Mouse (Mus musculus) B cell, adult (primary cell): ENCODE data around the gene Nkap. TPM values are rescaled to one million over a fixed set of nuclear protein-coding genes. Genes with fewer than 3 reads are reported as not detected.

ENCODE experiments used
- total RNA-seq: library from RNA; stranded (reverse); gene quantifications from 4 replicates; pipeline ENCODE4 v1.2.4, GENCODE M21; 2023; ENCODE audit not compliant: inconsistent age

Gene Nkap
- total RNA-seq = 15.6 to 18.2 TPM (median 16.6 TPM) in 4 replicates

GRCm38 (mm10) chrX:37126671-37127358, at the start of gene Nkap:
Nkap (plus strand) TSS chrX:37126795.

GRCm38 (mm10) chrX:37084927-37085660, 41.5 kb upstream of the Nkap start, which contains the start of gene Rpl39:
Rpl39 (minus strand) TSS chrX:37085402.

GRCm38 (mm10) chrX:37110193-37110880, 16.3 kb upstream of the Nkap start, which contains the start of gene Upf3b:
Upf3b (minus strand) TSS chrX:37110322.

GRCm38 (mm10) chrX:37168742-37169141, 42.1 kb downstream of the Nkap start, which contains the start of gene Akap14:
Akap14 (minus strand) TSS chrX:37168842.

GRCm38 (mm10) chrX:37191105-37191743, 64.6 kb downstream of the Nkap start, which contains the start of the genes Ndufa1 and Rnf113a1:
Ndufa1 (minus strand) TSS chrX:37191163.
Rnf113a1 (plus strand) TSS chrX:37191245.

Other genes with a start within 250 kb of the Nkap start
- gene Nkrf, start 223.9 kb upstream of the Nkap start, total RNA-seq = 11.7 to 12.9 TPM (median 12.1 TPM) in 4 replicates
- gene Sept6, start 135.0 kb upstream of the Nkap start, total RNA-seq = 103 to 126 TPM (median 116 TPM) in 4 replicates
- gene Sowahd, start 78.0 kb upstream of the Nkap start, total RNA-seq = not detected in 4 replicates
- gene Rpl39, start 41.4 kb upstream of the Nkap start, total RNA-seq = 1,363 to 1,422 TPM (median 1,391 TPM) in 4 replicates
- 46.3 to 51.6 TPM (median 49.7 TPM) in 4 replicates for gene Upf3b, start 16.5 kb upstream of the Nkap start, total RNA-seq
- gene Akap14, start 42.0 kb downstream of the Nkap start, total RNA-seq = not detected in 4 replicates
- 89.5 to 105 TPM (median 95.8 TPM) in 4 replicates for gene Ndufa1, start 64.4 kb downstream of the Nkap start, total RNA-seq
- 1.00 to 1.9 TPM (median 1.2 TPM) in 4 replicates for gene Rnf113a1, start 64.5 kb downstream of the Nkap start, total RNA-seq
- gene Gm9, start 84.2 kb downstream of the Nkap start, total RNA-seq = not detected in 4 replicates
- gene Rhox1, start 95.5 kb downstream of the Nkap start, total RNA-seq = not detected in 4 replicates
- not detected in 4 replicates for gene Rhox2a, start 118.2 kb downstream of the Nkap start, total RNA-seq
- not detected in 4 replicates for gene Rhox3a, start 123.1 kb downstream of the Nkap start, total RNA-seq
- gene Rhox4a, start 138.5 kb downstream of the Nkap start, total RNA-seq = not detected in 4 replicates